Mouse (Mus musculus) testis, postnatal 14 days (tissue): ENCODE measurements around the gene Gm20388.
A peak's percentile ranks its signal among the peaks of the same experiment; 100 is the strongest.
"Not testable (repeated sequence)": the region's sequence is repeated elsewhere in the genome, so short reads cannot be mapped to it uniquely, and the experiment has no call there.

Experiments
- DNase-seq: peaks from one replicate; pipeline ENCODE4 v3.0.0; 2021; ENCODE audit warnings: low spot score

The Gm20388 gene

GRCm38 (mm10) chr8:120644663-120645062 lies 734.0 kb downstream of the Gm20388 start:
- DNase-seq = peak; percentile 63

- DNase-seq = no peak
Observed at GRCm38 (mm10) chr8:120647532-120647931, 736.9 kb downstream of the Gm20388 start, which contains the start of gene 1190005I06Rik. Gene 1190005I06Rik (minus strand): TSS chr8:120647632.

GRCm38 (mm10) chr8:120656322-120657052 lies 745.8 kb downstream of the Gm20388 start:
- no peak for DNase-seq

- DNase-seq = no peak
Observed at GRCm38 (mm10) chr8:120657415-120657814, 746.8 kb downstream of the Gm20388 start.

- DNase-seq = no peak
Observed at GRCm38 (mm10) chr8:120664566-120664965, 753.9 kb downstream of the Gm20388 start.

GRCm38 (mm10) chr8:120665726-120666455 lies 755.2 kb downstream of the Gm20388 start:
- no peak for DNase-seq

GRCm38 (mm10) chr8:120666807-120667470 lies 756.3 kb downstream of the Gm20388 start:
- DNase-seq = no peak

GRCm38 (mm10) chr8:120667561-120668373 lies 757.1 kb downstream of the Gm20388 start, which contains the start of the genes Gm27021 and Cox4i1:
Gene Gm27021 (minus strand): TSS chr8:120668079.
Gene Cox4i1 (plus strand): TSS chr8:120668222.
- DNase-seq = peak; percentile 93

- peak; percentile 39 for DNase-seq
Observed at GRCm38 (mm10) chr8:120668374-120668905, 757.8 kb downstream of the Gm20388 start, which contains the start of gene Emc8. Gene Emc8 (minus strand): TSS chr8:120668573.

GRCm38 (mm10) chr8:120671775-120672174 lies 761.1 kb downstream of the Gm20388 start:
- DNase-seq = no peak

GRCm38 (mm10) chr8:120672626-120673229 lies 762.1 kb downstream of the Gm20388 start:
- DNase-seq = no peak

- DNase-seq = no peak
Observed at GRCm38 (mm10) chr8:120673298-120673697, 762.7 kb downstream of the Gm20388 start.

GRCm38 (mm10) chr8:120675718-120676117 lies 765.1 kb downstream of the Gm20388 start:
- DNase-seq = no peak

- DNase-seq = peak; percentile 73
Observed at GRCm38 (mm10) chr8:120678447-120678846, 767.8 kb downstream of the Gm20388 start.

- DNase-seq = no peak
Observed at GRCm38 (mm10) chr8:120679629-120680387, 769.2 kb downstream of the Gm20388 start.

GRCm38 (mm10) chr8:120680405-120680804 lies 769.8 kb downstream of the Gm20388 start:
- not testable (repeated sequence) for DNase-seq

- DNase-seq = no peak
Observed at GRCm38 (mm10) chr8:120681113-120681512, 770.5 kb downstream of the Gm20388 start.

GRCm38 (mm10) chr8:120683602-120684001 lies 773.0 kb downstream of the Gm20388 start:
- no peak for DNase-seq

GRCm38 (mm10) chr8:120684082-120684481 lies 773.4 kb downstream of the Gm20388 start:
- DNase-seq = no peak

GRCm38 (mm10) chr8:120685097-120685496 lies 774.5 kb downstream of the Gm20388 start:
- DNase-seq = peak; percentile 56
